Mouse (Mus musculus) embryo, embryonic 11 days (tissue): ENCODE measurements around the gene Tmem62.
"Not testable (repeated sequence)": the region's sequence is repeated elsewhere in the genome, so short reads cannot be mapped to it uniquely, and the experiment has no call there.

Experiments used
- DNase-seq: peaks from one replicate; pipeline ENCODE4 v3.0.0-alpha.2; 2015

Gene Tmem62

GRCm38 (mm10) chr2:120998863-120999262 is 22.0 kb downstream of the Tmem62 start:
- DNase-seq = no peak

GRCm38 (mm10) chr2:121003586-121003985 is 26.8 kb downstream of the Tmem62 start:
- peak; percentile 8 for DNase-seq

- DNase-seq = no peak
These were observed 27.4 kb downstream of the Tmem62 start for GRCm38 (mm10) chr2:121004018-121004811.

GRCm38 (mm10) chr2:121006986-121007385 is 30.2 kb downstream of the Tmem62 start:
- no peak for DNase-seq

- peak; percentile 96 for DNase-seq
These were observed 31.3 kb downstream of the Tmem62 start, which contains the start of gene Ccndbp1 for GRCm38 (mm10) chr2:121007925-121008663. Gene Ccndbp1 (plus strand): TSS chr2:121008403.

GRCm38 (mm10) chr2:121008664-121009007 is 31.8 kb downstream of the Tmem62 start:
- DNase-seq = no peak

- no peak for DNase-seq
These were observed 32.4 kb downstream of the Tmem62 start for GRCm38 (mm10) chr2:121009071-121009677.

GRCm38 (mm10) chr2:121012676-121013075 is 35.9 kb downstream of the Tmem62 start:
- no peak for DNase-seq

GRCm38 (mm10) chr2:121015507-121015906 is 38.7 kb downstream of the Tmem62 start:
- DNase-seq = no peak

- no peak for DNase-seq
These were observed 39.4 kb downstream of the Tmem62 start for GRCm38 (mm10) chr2:121016226-121016625.

GRCm38 (mm10) chr2:121017151-121017550 is 40.3 kb downstream of the Tmem62 start:
- DNase-seq = no peak

- no peak for DNase-seq
These were observed 46.1 kb downstream of the Tmem62 start for GRCm38 (mm10) chr2:121022918-121023317.

GRCm38 (mm10) chr2:121036733-121037341 is 60.0 kb downstream of the Tmem62 start, which contains the start of gene Epb42:
Gene Epb42 (minus strand): TSS chr2:121037072.
- DNase-seq = no peak

- not testable (repeated sequence) for DNase-seq
These were observed 62.0 kb downstream of the Tmem62 start for GRCm38 (mm10) chr2:121038851-121039250.

- DNase-seq = no peak
These were observed 62.6 kb downstream of the Tmem62 start for GRCm38 (mm10) chr2:121039382-121039781.

- peak; percentile 41 for DNase-seq
These were observed 64.3 kb downstream of the Tmem62 start for GRCm38 (mm10) chr2:121041098-121041497.

- DNase-seq = no peak
These were observed 68.8 kb downstream of the Tmem62 start for GRCm38 (mm10) chr2:121045653-121046052.

- DNase-seq = no peak
These were observed 75.4 kb downstream of the Tmem62 start for GRCm38 (mm10) chr2:121052176-121052575.

- DNase-seq = no peak
These were observed 77.2 kb downstream of the Tmem62 start for GRCm38 (mm10) chr2:121054060-121054459.

GRCm38 (mm10) chr2:121055915-121056314 is 79.1 kb downstream of the Tmem62 start:
- DNase-seq = no peak
